Mouse (Mus musculus): ENCODE data around the gene Syne4. TPM values are rescaled to one million over a fixed set of nuclear protein-coding genes. Genes with fewer than 3 reads are reported as not detected.
A peak's percentile ranks its signal among the peaks of the same experiment; 100 is the strongest.

Syne4 gene
- polyA plus RNA-seq, 1 experiment = 1.2 TPM

- TF ChIP-seq E2F4 (IDR thresholded peaks at IDR 0.05; ENCODE audit: insufficient read depth) (no peak), POLR2A (IDR thresholded peaks at IDR 0.05; ENCODE audit: insufficient read length, low read depth) (peak; percentile 81), MYOD1 (IDR thresholded peaks at IDR 0.05; ENCODE audit: control insufficient read depth in 1 of 3, insufficient read length in 2 of 3, low read depth in 2 of 3) (no peak), POLR2AphosphoS2 (IDR thresholded peaks at IDR 0.05; ENCODE audit: insufficient read length, low read depth) (peak; percentile 86), REST (IDR thresholded peaks at IDR 0.05; ENCODE audit: insufficient read depth, insufficient read length) (no peak), TCF3 (IDR thresholded peaks at IDR 0.05; ENCODE audit: insufficient read length, low read depth) (no peak), TCF12 (IDR thresholded peaks at IDR 0.05; ENCODE audit: insufficient read depth, poor library complexity, severe bottlenecking) (no peak), CEBPB (IDR thresholded peaks at IDR 0.05; ENCODE audit: insufficient read depth, poor library complexity, severe bottlenecking) (no peak), SRF (IDR thresholded peaks at IDR 0.05; ENCODE audit: control insufficient read depth, insufficient read length, low read depth) (no peak), USF1 (IDR thresholded peaks at IDR 0.05; ENCODE audit: low read depth) (no peak), MYOG (IDR thresholded peaks at IDR 0.05; ENCODE audit: control insufficient read depth in 1 of 3, insufficient read depth in 1 of 3, insufficient read length in 2 of 3, low read depth in 2 of 3) (no peak), MAX (IDR thresholded peaks at IDR 0.05; ENCODE audit: low read depth) (no peak)
- Histone ChIP-seq H3K27me3 (ENCODE audit: control insufficient read depth, insufficient read depth, insufficient read length) (peaks cover 5% of the 10 kb centered on the region), H3K4me3 (peak within 1 kb of the TSS; percentile 29), H3ac (ENCODE audit: control insufficient read depth, insufficient read length) (no peak within 1 kb of the TSS), H3K36me3 (ENCODE audit: control insufficient read depth, insufficient read depth) (no peaks in the 10 kb centered on the region), H3K4me2 (ENCODE audit: low read depth) (peak within 1 kb of the TSS; percentile 72), H3K79me2 (ENCODE audit: control insufficient read depth, insufficient read depth) (no peaks in the 10 kb centered on the region)
These were observed 23.1 kb upstream of the Syne4 start, which contains the start of gene Clip3 for GRCm38 (mm10) chr7:30291215-30292131. TSS of gene Clip3 (plus strand) at chr7:30291728.

- no peak overlapping the region for H3K4me3 ChIP-seq
- no peak overlapping the region for H3ac ChIP-seq (ENCODE audit: control insufficient read depth, insufficient read length)
- TF ChIP-seq MYOD1 (IDR thresholded peaks at IDR 0.05; ENCODE audit: control insufficient read depth in 1 of 3, insufficient read length in 2 of 3, low read depth in 2 of 3) (no peak), CEBPB (IDR thresholded peaks at IDR 0.05; ENCODE audit: insufficient read depth, poor library complexity, severe bottlenecking) (no peak), MYOG (IDR thresholded peaks at IDR 0.05; ENCODE audit: control insufficient read depth in 1 of 3, insufficient read depth in 1 of 3, insufficient read length in 2 of 3, low read depth in 2 of 3) (no peak), USF1 (IDR thresholded peaks at IDR 0.05; ENCODE audit: low read depth) (no peak), TCF3 (IDR thresholded peaks at IDR 0.05; ENCODE audit: insufficient read length, low read depth) (no peak), E2F4 (IDR thresholded peaks at IDR 0.05; ENCODE audit: insufficient read depth) (no peak), POLR2A (IDR thresholded peaks at IDR 0.05; ENCODE audit: insufficient read length, low read depth) (no peak)
- no peaks in the 10 kb centered on the region for H3K79me2 ChIP-seq (ENCODE audit: control insufficient read depth, insufficient read depth)
- no peaks in the 10 kb centered on the region for H3K36me3 ChIP-seq (ENCODE audit: control insufficient read depth, insufficient read depth)
- no peak overlapping the region for H3K4me2 ChIP-seq (ENCODE audit: low read depth)
- H3K27me3 ChIP-seq (ENCODE audit: control insufficient read depth, insufficient read depth, insufficient read length) = peaks cover 4% of the 10 kb centered on the region
These were observed 20.8 kb upstream of the Syne4 start for GRCm38 (mm10) chr7:30293795-30294194.

- Histone ChIP-seq H3K79me2 (ENCODE audit: control insufficient read depth, insufficient read depth) (no peaks in the 10 kb centered on the region), H3K36me3 (ENCODE audit: control insufficient read depth, insufficient read depth) (no peaks in the 10 kb centered on the region), H3ac (ENCODE audit: control insufficient read depth, insufficient read length) (no peak overlapping the region), H3K27me3 (ENCODE audit: control insufficient read depth, insufficient read depth, insufficient read length) (no peaks in the 10 kb centered on the region), H3K4me3 (no peak overlapping the region), H3K4me2 (ENCODE audit: low read depth) (no peak overlapping the region)
- TF ChIP-seq TCF12 (IDR thresholded peaks at IDR 0.05; ENCODE audit: insufficient read depth, poor library complexity, severe bottlenecking) = no peak
- no peak for TF ChIP-seq MYOD1 (IDR thresholded peaks at IDR 0.05; ENCODE audit: control insufficient read depth in 1 of 3, insufficient read length in 2 of 3, low read depth in 2 of 3)
- TF ChIP-seq MYOG (IDR thresholded peaks at IDR 0.05; ENCODE audit: control insufficient read depth in 1 of 3, insufficient read depth in 1 of 3, insufficient read length in 2 of 3, low read depth in 2 of 3) = no peak
- no peak for TF ChIP-seq REST (IDR thresholded peaks at IDR 0.05; ENCODE audit: insufficient read depth, insufficient read length)
- no peak for TF ChIP-seq CEBPB (IDR thresholded peaks at IDR 0.05; ENCODE audit: insufficient read depth, poor library complexity, severe bottlenecking)
- TF ChIP-seq MAX (IDR thresholded peaks at IDR 0.05; ENCODE audit: low read depth) = no peak
- no peak for TF ChIP-seq POLR2AphosphoS2 (IDR thresholded peaks at IDR 0.05; ENCODE audit: insufficient read length, low read depth)
- TF ChIP-seq USF1 (IDR thresholded peaks at IDR 0.05; ENCODE audit: low read depth) = no peak
- TF ChIP-seq E2F4 (IDR thresholded peaks at IDR 0.05; ENCODE audit: insufficient read depth) = no peak
- no peak for TF ChIP-seq SRF (IDR thresholded peaks at IDR 0.05; ENCODE audit: control insufficient read depth, insufficient read length, low read depth)
- no peak for TF ChIP-seq TCF3 (IDR thresholded peaks at IDR 0.05; ENCODE audit: insufficient read length, low read depth)
These were observed 20.3 kb upstream of the Syne4 start for GRCm38 (mm10) chr7:30294296-30294695.

GRCm38 (mm10) chr7:30295103-30295502, 19.5 kb upstream of the Syne4 start:
- Histone ChIP-seq H3K4me2 (ENCODE audit: low read depth) (no peak overlapping the region), H3K4me3 (no peak overlapping the region), H3ac (ENCODE audit: control insufficient read depth, insufficient read length) (no peak overlapping the region), H3K79me2 (ENCODE audit: control insufficient read depth, insufficient read depth) (no peaks in the 10 kb centered on the region), H3K27me3 (ENCODE audit: control insufficient read depth, insufficient read depth, insufficient read length) (no peaks in the 10 kb centered on the region), H3K36me3 (ENCODE audit: control insufficient read depth, insufficient read depth) (no peaks in the 10 kb centered on the region)
- no peak for TF ChIP-seq CEBPB (IDR thresholded peaks at IDR 0.05; ENCODE audit: insufficient read depth, poor library complexity, severe bottlenecking)
- TF ChIP-seq REST (IDR thresholded peaks at IDR 0.05; ENCODE audit: insufficient read depth, insufficient read length) = peak; percentile 97
- no peak for TF ChIP-seq MYOD1 (IDR thresholded peaks at IDR 0.05; ENCODE audit: control insufficient read depth in 1 of 3, insufficient read length in 2 of 3, low read depth in 2 of 3)
- no peak for TF ChIP-seq USF1 (IDR thresholded peaks at IDR 0.05; ENCODE audit: low read depth)
- peak in 1 of 3 experiments; percentile 13 for TF ChIP-seq MYOG (IDR thresholded peaks at IDR 0.05; ENCODE audit: control insufficient read depth in 1 of 3, insufficient read depth in 1 of 3, insufficient read length in 2 of 3, low read depth in 2 of 3)
- no peak for TF ChIP-seq POLR2A (IDR thresholded peaks at IDR 0.05; ENCODE audit: insufficient read length, low read depth)
- no peak for TF ChIP-seq SRF (IDR thresholded peaks at IDR 0.05; ENCODE audit: control insufficient read depth, insufficient read length, low read depth)
